Mouse (Mus musculus) liver, embryonic 14.5 days (tissue): ENCODE data around the gene Eipr1. TPM values are rescaled to one million over a fixed set of nuclear protein-coding genes. Genes with fewer than 3 reads are reported as not detected.

Source experiments
- ATAC-seq: fragments of 200-750 bp; cut with Nextera tagmentation; 2 replicates; pipeline ENCODE4 v1.8.0; 2017; ENCODE audit warnings: moderate number of reproducible peaks, mild to moderate bottlenecking, moderate library complexity; ENCODE audit not compliant: insufficient read depth
- DNase-seq, 3 experiments: peaks; one replicate each; pipeline ENCODE4 v3.0.0-alpha.2; 2012 to 2013; ENCODE audit warnings: low read depth in 3 of 3, low spot score in 3 of 3
- H3K27ac ChIP-seq: fragments of 300-500 bp; sonication (generic); 2 replicates; pipeline ENCODE4 v1.5.1; 2014; ENCODE audit warnings: moderate library complexity, mild to moderate bottlenecking, control low read depth, inconsistent platforms
- H3K27me3 ChIP-seq: fragments of 300-500 bp; sonication (generic); 2 replicates; pipeline ENCODE4 v1.6.1; 2014; ENCODE audit warnings: mild to moderate bottlenecking, low read length, moderate library complexity; ENCODE audit not compliant: control insufficient read depth, insufficient read depth
- H3K36me3 ChIP-seq: fragments of 300-500 bp; sonication (generic); replicated peaks from 2 replicates; pipeline ENCODE4 v1.6.1; 2014; ENCODE audit warnings: low read depth; ENCODE audit not compliant: control insufficient read depth, insufficient read depth
- H3K4me1 ChIP-seq, 2 experiments: fragments of 200-500 bp in 1 of 2; fragments of 300-500 bp in 1 of 2; sonication (generic) in 1 of 2; replicated peaks; 2 replicates each; pipeline ENCODE4 v1.6.1; 2012 to 2014; ENCODE audit warnings: antibody characterized with exemption in 1 of 2, inconsistent platforms in 1 of 2, low read length in 1 of 2; ENCODE audit not compliant: control insufficient read depth in 2 of 2, insufficient read depth in 2 of 2
- H3K4me2 ChIP-seq: fragments of 300-500 bp; sonication (generic); 2 replicates; pipeline ENCODE4 v1.6.1; 2014; ENCODE audit warnings: low read depth, mild to moderate bottlenecking, control low read depth, moderate library complexity
- H3K4me3 ChIP-seq, 2 experiments: fragments of 200-500 bp in 1 of 2; fragments of 300-500 bp in 1 of 2; sonication (generic) in 1 of 2; 2 replicates each; pipeline ENCODE4 v1.5.1; 2012 to 2014; ENCODE audit warnings: low read depth in 2 of 2, low read length in 2 of 2, mild to moderate bottlenecking in 2 of 2, control low read depth in 1 of 2, inconsistent platforms in 1 of 2, moderate library complexity in 1 of 2; ENCODE audit not compliant: insufficient read depth in 1 of 2
- H3K9ac ChIP-seq: fragments of 300-500 bp; sonication (generic); replicated peaks from 2 replicates; pipeline ENCODE4 v1.6.1; 2014; ENCODE audit warnings: mild to moderate bottlenecking, control low read depth, moderate library complexity
- H3K9me3 ChIP-seq: fragments of 300-500 bp; sonication (generic); 2 replicates; pipeline ENCODE4 v1.6.1; 2016; ENCODE audit warnings: low read length, mixed read lengths; ENCODE audit not compliant: control insufficient read depth
- CTCF ChIP-seq: IDR thresholded peaks from 2 replicates; pipeline ENCODE4 v1.5.1; 2016; ENCODE audit warnings: antibody characterized with exemption, low read depth, control low read depth
- EP300 ChIP-seq: IDR thresholded peaks from 2 replicates; pipeline ENCODE4 v1.6.1; 2016; ENCODE audit warnings: antibody characterized with exemption, low read depth
- WGBS: fragments of 180-500 bp; shearing (Covaris S2); extraction: QIAGEN DNeasy Blood & Tissue Kit; methylation state at CpG from one replicate; pipeline ENCODE4 v1.1.7; 2014; ENCODE audit not compliant: insufficient replicate concordance; 5-methylcytosine and 5-hydroxymethylcytosine counted together
- polyA plus RNA-seq, 2 experiments: library from polyadenylated mRNA; depleted of rRNA in 1 of 2; stranded (reverse) in 1 of 2; unstranded in 1 of 2; fragments of >200 nt; fragmentation: Nextera tagmentation in 1 of 2; extraction: Ambion mirVana in 1 of 2; gene quantifications; 2 replicates each; pipeline versions ENCODE4 v1.2.1 to v1.2.3; 2012 to 2014

The Eipr1 gene
- polyA plus RNA-seq, 2 experiments: 15.2 to 29.4 TPM

DNA sequence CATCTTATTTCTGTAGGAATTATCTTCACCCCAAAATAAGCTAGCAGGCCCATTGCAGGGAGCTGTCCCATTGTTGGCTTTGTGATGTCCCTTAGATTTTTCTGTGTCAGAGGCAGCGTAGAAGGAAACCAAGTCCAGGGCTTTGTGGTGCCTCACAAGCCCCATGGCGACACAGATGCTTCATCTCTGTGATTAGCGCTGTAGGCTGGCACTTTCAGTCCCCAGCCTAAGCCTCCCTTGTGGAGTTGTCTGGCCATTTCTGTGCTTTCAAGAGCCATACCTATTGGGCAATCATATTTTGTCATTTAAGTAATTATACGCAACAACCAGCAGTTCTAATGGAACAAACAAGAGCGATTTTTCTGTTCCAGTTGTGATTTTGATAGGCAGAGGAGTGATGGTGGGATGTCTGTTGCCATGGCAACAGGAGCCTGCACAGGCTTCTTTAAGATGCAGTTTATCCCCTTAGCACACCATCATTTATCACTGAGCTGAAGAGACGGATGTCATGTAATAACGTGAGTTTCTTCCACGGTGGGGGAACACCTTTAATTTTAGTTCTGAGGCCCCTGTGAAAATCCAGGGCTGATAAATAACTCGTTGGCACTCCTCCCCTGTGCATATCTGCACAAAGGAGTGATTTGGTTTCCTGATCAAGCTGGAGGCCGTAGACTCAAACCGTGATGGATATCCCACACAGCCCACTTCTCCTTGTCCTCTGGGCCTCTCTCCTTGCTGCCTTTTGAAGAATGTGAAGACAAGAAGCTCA is 108.1 kb downstream of the Eipr1 start:
- Histone ChIP-seq H3K4me2 (no peak overlapping the region), H3K27me3 (no peaks in the 10 kb centered on the region), H3K4me1 (no peaks in the 10 kb centered on the region), H3K27ac (no peak overlapping the region), H3K4me3 (no peak overlapping the region), H3K9me3 (no peaks in the 10 kb centered on the region), H3K36me3 (no peaks in the 10 kb centered on the region), H3K9ac (no peak overlapping the region)
- TF ChIP-seq EP300 (no peak), CTCF (no peak)
- DNase-seq (no peak), ATAC-seq (no peak)
- 70% methylated on average over 11 of the region's 11 CpGs for WGBS

DNA sequence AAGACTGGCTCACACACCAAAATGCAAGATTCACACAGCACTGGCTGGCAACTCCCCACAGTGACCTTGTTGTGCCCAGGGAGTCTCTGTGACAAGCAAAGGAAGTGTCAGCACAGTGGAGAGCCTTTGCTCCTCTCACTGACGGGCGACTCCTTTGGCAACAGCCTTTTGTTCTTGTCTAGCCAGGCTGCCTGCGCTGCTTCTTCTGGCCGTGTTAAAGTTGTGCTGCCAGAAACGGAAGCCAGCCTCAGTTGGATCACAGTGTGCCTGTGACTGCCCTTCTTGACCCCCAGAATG is 108.6 kb downstream of the Eipr1 start:
- Histone ChIP-seq H3K27me3 (no peaks in the 10 kb centered on the region), H3K4me1 (no peaks in the 10 kb centered on the region), H3K4me3 (no peak overlapping the region), H3K36me3 (no peaks in the 10 kb centered on the region), H3K27ac (no peak overlapping the region), H3K9ac (no peak overlapping the region), H3K4me2 (no peak overlapping the region), H3K9me3 (no peaks in the 10 kb centered on the region)
- ATAC-seq (no peak), DNase-seq (no peak)
- TF ChIP-seq CTCF (no peak), EP300 (no peak)
- WGBS: 68% methylated on average over 5 of the region's 5 CpGs

GRCm38 (mm10) chr12:28863260-28863659 is 111.7 kb downstream of the Eipr1 start:
- WGBS: 85% methylated on average over 12 of the region's 12 CpGs
- no peak for DNase-seq

DNA sequence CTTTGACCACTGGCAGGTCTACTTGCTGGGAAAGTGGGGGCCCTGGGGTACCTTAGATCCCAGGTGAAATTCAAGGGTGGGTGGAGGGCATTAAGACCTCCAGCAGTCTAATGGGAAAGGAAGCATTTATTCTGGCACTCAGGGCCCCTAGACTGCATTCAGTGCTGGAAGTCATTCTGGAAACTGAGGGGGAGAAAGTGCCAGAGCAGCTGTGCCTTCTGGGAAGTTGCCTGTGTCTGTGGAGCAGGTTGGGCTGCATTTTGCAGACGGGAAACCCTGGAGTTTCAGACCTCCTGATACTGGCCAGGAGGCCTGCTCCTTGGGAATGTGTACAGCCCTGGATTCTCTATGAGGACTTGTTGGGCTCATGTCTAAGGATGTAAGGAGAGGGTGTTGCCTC is 114.5 kb downstream of the Eipr1 start:
- no peak for ATAC-seq
- DNase-seq: no peak
- Histone ChIP-seq H3K9ac (no peak overlapping the region), H3K4me2 (no peak overlapping the region), H3K4me3 (no peak overlapping the region), H3K36me3 (no peaks in the 10 kb centered on the region), H3K27ac (no peak overlapping the region), H3K4me1 (no peaks in the 10 kb centered on the region), H3K9me3 (no peaks in the 10 kb centered on the region), H3K27me3 (no peaks in the 10 kb centered on the region)
- 69% methylated on average over 1 of the region's 1 CpGs for WGBS
- no peak for TF ChIP-seq CTCF
- TF ChIP-seq EP300: no peak

More at GRCm38 (mm10) chr12:28863260-28863659, 111.7 kb downstream of the Eipr1 start:
- Histone ChIP-seq H3K36me3 (no peaks in the 10 kb centered on the region), H3K27ac (no peak overlapping the region), H3K27me3 (no peaks in the 10 kb centered on the region), H3K9me3 (no peaks in the 10 kb centered on the region), H3K4me3 (no peak overlapping the region), H3K4me1 (no peaks in the 10 kb centered on the region), H3K9ac (no peak overlapping the region), H3K4me2 (no peak overlapping the region)
- TF ChIP-seq EP300: no peak
- TF ChIP-seq CTCF: no peak
- ATAC-seq: no peak

DNA sequence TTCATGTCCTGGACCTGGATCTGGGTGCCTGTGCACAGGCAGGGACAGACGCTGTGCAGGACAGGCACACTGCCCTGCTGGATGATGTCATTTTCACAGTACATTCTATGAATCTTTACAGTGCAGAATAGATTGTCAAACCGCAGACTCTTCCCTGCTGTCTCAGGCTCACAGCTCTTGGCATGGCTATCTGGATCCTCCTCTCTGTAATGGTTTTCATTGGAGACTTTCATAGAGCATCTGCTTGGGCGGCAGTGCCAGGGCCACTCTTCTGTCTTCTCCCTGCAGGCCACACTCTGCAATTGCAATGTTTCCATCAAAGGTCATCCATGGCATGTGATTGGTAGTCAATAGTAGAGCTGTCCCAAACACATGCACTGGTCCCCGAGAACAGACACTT is 117.2 kb downstream of the Eipr1 start:
- Histone ChIP-seq H3K4me2 (no peak overlapping the region), H3K4me1 (no peaks in the 10 kb centered on the region), H3K9me3 (no peaks in the 10 kb centered on the region), H3K9ac (no peak overlapping the region), H3K27ac (no peak overlapping the region), H3K4me3 (no peak overlapping the region), H3K36me3 (no peaks in the 10 kb centered on the region), H3K27me3 (no peaks in the 10 kb centered on the region)
- 71% methylated on average over 4 of the region's 4 CpGs for WGBS
- ATAC-seq: no peak
- DNase-seq: no peak
- no peak for TF ChIP-seq CTCF
- TF ChIP-seq EP300: no peak
